Mouse (Mus musculus): ENCODE data around the gene Themis2. TPM values are rescaled to one million over a fixed set of nuclear protein-coding genes. Genes with fewer than 3 reads are reported as not detected.
A peak's percentile ranks its signal among the peaks of the same experiment; 100 is the strongest.

The Themis2 gene
- 1.2 and 1.7 TPM in 2 replicates for polyA plus RNA-seq (2014; fragmentation: Nextera tagmentation; extraction: Ambion mirVana)

GRCm38 (mm10) chr4:132796196-132796886, at the start of gene Themis2:
TSS of gene Themis2 (minus strand) at chr4:132796387.
- Histone ChIP-seq H3K9me3 (ENCODE audit: control insufficient read depth, low read length) (no peaks in the 10 kb centered on the region), H3K27ac (replicated peaks in 1 of 2; ENCODE audit: control insufficient read depth in 1 of 2, insufficient read depth in 1 of 2, low read depth in 2 of 2, low read length in 2 of 2) (no peak within 1 kb of the TSS), H3K27me3 (ENCODE audit: control insufficient read depth, insufficient read depth, low read length) (peaks cover 20% of the 10 kb centered on the region), H3K36me3 (ENCODE audit: control insufficient read depth, insufficient read depth, low read length) (no peaks in the 10 kb centered on the region), H3K9ac (ENCODE audit: low read length) (peak within 1 kb of the TSS; percentile 45), H3K4me1 (ENCODE audit: control insufficient read depth in 2 of 2, insufficient read depth in 2 of 2, low read length in 2 of 2) (peaks cover 3 to 5% of the 10 kb centered on the region in 2 experiments; a peak in 2 of 4 replicates), H3K4me2 (ENCODE audit: low read length) (peak within 1 kb of the TSS; percentile 58), H3K4me3 (ENCODE audit: control insufficient read depth in 1 of 2, insufficient read depth in 1 of 2, low read depth in 1 of 2, low read length in 2 of 2) (peak within 1 kb of the TSS; percentile 30 to 31)
- ATAC-seq (ENCODE audit: insufficient number of reproducible peaks, insufficient read depth, low FRiP score, low read depth): no peak
- WGBS: 1% methylated on average over 21 of the region's 21 CpGs

GRCm38 (mm10) chr4:132843705-132844071, 47.5 kb upstream of the Themis2 start:
- H3K36me3 ChIP-seq (ENCODE audit: control insufficient read depth, insufficient read depth, low read length): peaks cover 25% of the 10 kb centered on the region
- peaks cover 0 to 14% of the 10 kb centered on the region in 2 experiments; a peak in 3 of 4 replicates for H3K4me1 ChIP-seq (ENCODE audit: control insufficient read depth in 2 of 2, insufficient read depth in 2 of 2, low read length in 2 of 2)
- WGBS: 74% methylated on average over 1 of the region's 1 CpGs
- peak overlapping the region in 1 of 2 experiments; percentile 64; a peak in 2 of 4 replicates for H3K27ac ChIP-seq (replicated peaks in 1 of 2; ENCODE audit: control insufficient read depth in 1 of 2, insufficient read depth in 1 of 2, low read depth in 2 of 2, low read length in 2 of 2)
- ATAC-seq (ENCODE audit: insufficient number of reproducible peaks, insufficient read depth, low FRiP score, low read depth): no peak
- H3K27me3 ChIP-seq (ENCODE audit: control insufficient read depth, insufficient read depth, low read length): no peaks in the 10 kb centered on the region
- H3K4me2 ChIP-seq (ENCODE audit: low read length): peak overlapping the region; percentile 81
- peak overlapping the region; percentile 83 to 89; a peak in 3 of 4 replicates for H3K4me3 ChIP-seq (ENCODE audit: control insufficient read depth in 1 of 2, insufficient read depth in 1 of 2, low read depth in 1 of 2, low read length in 2 of 2)
- H3K9ac ChIP-seq (ENCODE audit: low read length): peak overlapping the region; percentile 94
- H3K9me3 ChIP-seq (ENCODE audit: control insufficient read depth, low read length): 0 out of 2 replicates have a peak, but pooled peaks cover 2% of the 10 kb centered on the region

- peak; percentile 99 for ATAC-seq (ENCODE audit: insufficient number of reproducible peaks, insufficient read depth, low FRiP score, low read depth)
- Histone ChIP-seq H3K36me3 (ENCODE audit: control insufficient read depth, insufficient read depth, low read length) (peaks cover 26% of the 10 kb centered on the region), H3K27ac (replicated peaks in 1 of 2; ENCODE audit: control insufficient read depth in 1 of 2, insufficient read depth in 1 of 2, low read depth in 2 of 2, low read length in 2 of 2) (peak within 1 kb of the TSS; percentile 50 to 73), H3K9ac (ENCODE audit: low read length) (peak within 1 kb of the TSS; percentile 94), H3K4me3 (ENCODE audit: control insufficient read depth in 1 of 2, insufficient read depth in 1 of 2, low read depth in 1 of 2, low read length in 2 of 2) (peak within 1 kb of the TSS; percentile 83 to 89), H3K4me1 (ENCODE audit: control insufficient read depth in 2 of 2, insufficient read depth in 2 of 2, low read length in 2 of 2) (peaks cover 0 to 14% of the 10 kb centered on the region in 2 experiments; a peak in 3 of 4 replicates), H3K4me2 (ENCODE audit: low read length) (peak within 1 kb of the TSS; percentile 81), H3K9me3 (ENCODE audit: control insufficient read depth, low read length) (0 out of 2 replicates have a peak, but pooled peaks cover 2% of the 10 kb centered on the region), H3K27me3 (ENCODE audit: control insufficient read depth, insufficient read depth, low read length) (no peaks in the 10 kb centered on the region)
- under 1% methylated on average over 40 of the region's 40 CpGs for WGBS
Observed at GRCm38 (mm10) chr4:132842970-132843704, 47.0 kb upstream of the Themis2 start, which contains the start of gene Ppp1r8. TSS of gene Ppp1r8 (minus strand) at chr4:132843169.

- ATAC-seq (ENCODE audit: insufficient number of reproducible peaks, insufficient read depth, low FRiP score, low read depth): no peak
- H3K36me3 ChIP-seq (ENCODE audit: control insufficient read depth, insufficient read depth, low read length): peaks cover 32% of the 10 kb centered on the region
- under 1% methylated on average over 30 of the region's 30 CpGs for WGBS
Observed at GRCm38 (mm10) chr4:132842281-132842906, 46.2 kb upstream of the Themis2 start.

GRCm38 (mm10) chr4:132841493-132841892, 45.3 kb upstream of the Themis2 start:
- no peak overlapping the region for H3K27ac ChIP-seq (replicated peaks in 1 of 2; ENCODE audit: control insufficient read depth in 1 of 2, insufficient read depth in 1 of 2, low read depth in 2 of 2, low read length in 2 of 2)
- WGBS: 78% methylated on average over 3 of the region's 3 CpGs
- peaks cover 0 to 14% of the 10 kb centered on the region in 2 experiments; a peak in 3 of 4 replicates for H3K4me1 ChIP-seq (ENCODE audit: control insufficient read depth in 2 of 2, insufficient read depth in 2 of 2, low read length in 2 of 2)
- H3K36me3 ChIP-seq (ENCODE audit: control insufficient read depth, insufficient read depth, low read length): peaks cover 41% of the 10 kb centered on the region
- H3K4me3 ChIP-seq (ENCODE audit: control insufficient read depth in 1 of 2, insufficient read depth in 1 of 2, low read depth in 1 of 2, low read length in 2 of 2): peak overlapping the region in 1 of 2 experiments; percentile 89; a peak in 2 of 4 replicates
- peak overlapping the region; percentile 81 for H3K4me2 ChIP-seq (ENCODE audit: low read length)
- no peak for ATAC-seq (ENCODE audit: insufficient number of reproducible peaks, insufficient read depth, low FRiP score, low read depth)
- no peaks in the 10 kb centered on the region for H3K9me3 ChIP-seq (ENCODE audit: control insufficient read depth, low read length)
- H3K27me3 ChIP-seq (ENCODE audit: control insufficient read depth, insufficient read depth, low read length): no peaks in the 10 kb centered on the region
- peak overlapping the region; percentile 94 for H3K9ac ChIP-seq (ENCODE audit: low read length)

More at GRCm38 (mm10) chr4:132842281-132842906, 46.2 kb upstream of the Themis2 start:
- H3K27me3 ChIP-seq (ENCODE audit: control insufficient read depth, insufficient read depth, low read length): no peaks in the 10 kb centered on the region
- 0 out of 2 replicates have a peak, but pooled peaks cover 2% of the 10 kb centered on the region for H3K9me3 ChIP-seq (ENCODE audit: control insufficient read depth, low read length)
- peak overlapping the region; percentile 94 for H3K9ac ChIP-seq (ENCODE audit: low read length)
- H3K4me1 ChIP-seq (ENCODE audit: control insufficient read depth in 2 of 2, insufficient read depth in 2 of 2, low read length in 2 of 2): peaks cover 0 to 14% of the 10 kb centered on the region in 2 experiments; a peak in 3 of 4 replicates
- H3K27ac ChIP-seq (replicated peaks in 1 of 2; ENCODE audit: control insufficient read depth in 1 of 2, insufficient read depth in 1 of 2, low read depth in 2 of 2, low read length in 2 of 2): peak overlapping the region; percentile 20 to 73
- peak overlapping the region; percentile 83 to 89 for H3K4me3 ChIP-seq (ENCODE audit: control insufficient read depth in 1 of 2, insufficient read depth in 1 of 2, low read depth in 1 of 2, low read length in 2 of 2)
- H3K4me2 ChIP-seq (ENCODE audit: low read length): peak overlapping the region; percentile 81

- H3K27ac ChIP-seq (replicated peaks in 1 of 2; ENCODE audit: control insufficient read depth in 1 of 2, insufficient read depth in 1 of 2, low read depth in 2 of 2, low read length in 2 of 2): no peak overlapping the region
- ATAC-seq (ENCODE audit: insufficient number of reproducible peaks, insufficient read depth, low FRiP score, low read depth): 0 out of 2 replicates have a peak, but pooled peaks have one; percentile 21
- H3K4me1 ChIP-seq (ENCODE audit: control insufficient read depth in 2 of 2, insufficient read depth in 2 of 2, low read length in 2 of 2): no peaks in the 10 kb centered on the region
- no peak overlapping the region for H3K4me2 ChIP-seq (ENCODE audit: low read length)
- no peaks in the 10 kb centered on the region for H3K27me3 ChIP-seq (ENCODE audit: control insufficient read depth, insufficient read depth, low read length)
- no peak overlapping the region for H3K9ac ChIP-seq (ENCODE audit: low read length)
- no peak overlapping the region for H3K4me3 ChIP-seq (ENCODE audit: control insufficient read depth in 1 of 2, insufficient read depth in 1 of 2, low read depth in 1 of 2, low read length in 2 of 2)
- H3K36me3 ChIP-seq (ENCODE audit: control insufficient read depth, insufficient read depth, low read length): peaks cover 30% of the 10 kb centered on the region
- WGBS: 69% methylated on average over 8 of the region's 8 CpGs
- H3K9me3 ChIP-seq (ENCODE audit: control insufficient read depth, low read length): peaks cover 17% of the 10 kb centered on the region
Observed at GRCm38 (mm10) chr4:132823614-132824366, 27.6 kb upstream of the Themis2 start.
